Mouse (Mus musculus) lung, postnatal 25 days (tissue): Measurements from ENCODE around the gene Tubg2.

ENCODE experiments used
- DNase-seq: peaks from one replicate; pipeline ENCODE4 v3.0.0; 2022; ENCODE audit warnings: low spot score

Gene Tubg2

DNA sequence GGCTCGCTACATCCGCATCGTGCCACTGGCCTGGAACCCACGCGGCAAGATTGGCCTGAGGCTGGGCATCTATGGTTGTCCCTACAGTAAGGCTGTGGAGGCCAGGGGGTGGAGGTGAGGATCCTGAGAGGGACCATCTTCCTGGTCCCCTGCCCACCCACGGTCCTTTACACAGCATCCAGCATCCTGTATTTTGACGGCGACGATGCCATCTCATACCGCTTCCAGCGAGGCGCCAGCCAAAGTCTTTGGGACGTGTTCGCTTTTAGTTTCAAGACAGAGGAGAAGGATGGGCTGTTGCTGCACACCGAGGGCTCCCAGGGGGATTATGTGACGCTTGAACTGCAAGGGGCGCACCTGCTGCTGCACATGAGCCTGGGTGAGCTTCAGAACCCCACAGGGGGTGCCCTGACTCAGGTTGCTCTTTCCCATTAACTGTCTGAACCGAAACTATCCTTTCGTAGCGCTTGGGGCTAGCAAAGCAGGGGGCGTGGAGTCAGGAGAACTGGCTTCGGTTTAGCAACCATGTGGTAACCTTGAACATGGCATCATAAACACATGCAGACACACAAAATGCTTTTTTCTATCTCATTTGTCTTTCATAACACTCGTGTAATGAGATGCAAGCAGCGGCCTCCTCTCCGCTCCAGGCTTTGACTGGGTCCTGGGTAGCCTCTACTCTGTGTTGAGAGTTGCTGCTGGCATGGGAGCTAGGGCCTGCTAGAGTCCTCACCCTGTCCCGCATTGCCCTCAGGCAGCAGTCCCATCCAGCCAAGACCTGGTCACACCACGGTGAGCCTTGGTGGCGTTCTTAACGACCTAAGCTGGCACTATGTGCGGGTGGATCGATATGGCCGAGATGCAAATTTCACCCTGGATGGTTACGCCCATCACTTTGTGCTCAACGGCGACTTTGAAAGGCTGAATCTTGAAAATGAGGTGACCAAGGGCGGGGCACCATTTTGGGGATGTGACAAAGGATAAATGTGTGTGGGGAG, 22.7 kb downstream of the Tubg2 start:
- no peak for DNase-seq

DNA sequence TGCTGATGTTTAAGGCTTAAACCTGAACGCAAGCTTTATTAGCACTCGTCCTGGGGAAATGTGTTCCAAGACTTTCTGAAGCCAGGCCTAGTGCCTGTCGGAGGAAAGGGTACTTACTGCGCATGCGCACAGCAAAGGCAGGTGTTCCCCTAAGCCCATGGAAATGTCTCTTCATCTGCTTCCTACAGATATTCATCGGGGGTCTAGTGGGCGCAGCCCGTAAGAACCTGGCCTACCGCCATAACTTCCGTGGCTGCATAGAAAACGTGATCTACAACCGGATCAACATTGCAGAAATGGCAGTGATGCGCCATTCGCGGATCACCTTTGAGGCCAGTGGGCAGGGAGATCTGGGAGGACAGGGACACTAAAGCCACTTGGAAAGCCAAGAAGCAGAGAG, 23.6 kb downstream of the Tubg2 start:
- no peak for DNase-seq

DNA sequence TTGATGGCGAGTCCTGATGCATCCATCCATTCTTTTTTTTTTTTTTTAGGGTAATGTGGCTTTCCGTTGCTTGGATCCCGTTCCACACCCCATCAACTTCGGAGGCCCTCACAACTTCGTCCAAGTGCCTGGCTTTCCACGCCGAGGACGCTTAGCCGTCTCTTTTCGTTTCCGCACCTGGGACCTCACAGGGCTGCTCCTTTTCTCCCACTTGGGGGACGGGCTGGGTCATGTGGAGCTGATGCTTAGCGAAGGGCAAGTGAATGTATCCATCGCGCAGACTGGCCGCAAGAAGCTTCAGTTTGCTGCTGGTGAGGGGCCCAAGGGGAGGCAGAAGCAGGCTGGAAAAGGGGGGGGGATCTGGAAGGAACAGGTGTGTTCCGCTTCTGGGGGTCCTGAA, 24.6 kb downstream of the Tubg2 start:
- no peak for DNase-seq

DNA sequence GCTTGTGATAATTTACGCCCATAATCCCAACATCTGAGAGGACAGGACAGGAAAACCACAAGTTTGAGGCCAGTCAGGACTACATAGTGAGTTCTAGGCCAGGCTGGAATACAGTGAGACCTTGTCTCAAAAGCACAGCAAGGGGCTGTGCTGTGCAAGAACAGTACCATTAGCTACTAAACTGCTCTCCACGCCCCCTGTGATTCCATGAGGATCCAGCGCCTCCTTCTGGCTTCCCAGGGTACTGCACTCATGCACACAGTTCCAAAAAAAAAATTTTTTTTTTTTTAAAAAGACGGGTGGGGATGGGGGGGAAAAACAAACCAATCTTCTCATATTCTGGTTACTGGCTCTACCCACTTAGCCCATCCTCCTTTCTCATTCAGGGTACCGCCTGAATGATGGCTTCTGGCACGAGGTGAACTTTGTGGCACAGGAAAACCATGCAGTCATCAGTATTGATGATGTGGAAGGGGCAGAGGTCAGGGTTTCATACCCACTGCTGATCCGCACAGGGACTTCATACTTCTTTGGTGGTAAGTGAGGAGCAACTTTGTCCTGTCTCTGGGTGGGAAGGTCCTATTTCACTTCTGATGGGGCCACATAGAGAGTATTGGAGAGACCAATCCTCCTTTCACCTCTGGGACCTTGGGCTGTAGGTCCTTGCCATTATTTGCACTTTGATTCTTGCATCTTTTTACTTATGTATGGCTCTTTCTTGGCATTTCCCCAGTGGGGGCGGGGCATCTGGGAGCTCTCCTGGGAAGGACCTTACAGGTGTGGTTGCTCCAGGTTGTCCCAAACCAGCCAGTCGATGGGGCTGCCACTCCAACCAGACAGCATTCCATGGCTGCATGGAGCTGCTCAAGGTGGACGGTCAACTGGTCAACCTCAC, 25.4 kb downstream of the Tubg2 start:
- DNase-seq = peak; percentile 71

DNA sequence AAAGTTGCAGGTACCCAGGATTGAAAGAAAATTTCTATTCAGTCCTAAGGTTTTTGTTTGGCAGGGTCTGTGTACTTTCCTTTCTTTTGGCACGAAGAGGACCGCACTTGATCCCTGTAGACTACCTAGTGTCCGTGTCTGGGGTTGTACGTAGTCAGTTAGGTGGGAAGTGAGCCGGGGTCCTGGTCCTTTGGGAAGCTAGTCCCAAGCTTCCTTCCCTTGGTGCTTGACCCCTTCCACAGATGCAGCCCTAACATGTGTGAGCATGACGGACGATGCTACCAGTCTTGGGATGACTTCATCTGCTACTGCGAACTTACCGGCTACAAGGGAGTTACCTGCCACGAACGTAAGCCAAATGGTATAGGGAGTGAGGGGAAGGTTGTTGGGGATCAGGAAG, 26.3 kb downstream of the Tubg2 start:
- DNase-seq = no peak

DNA sequence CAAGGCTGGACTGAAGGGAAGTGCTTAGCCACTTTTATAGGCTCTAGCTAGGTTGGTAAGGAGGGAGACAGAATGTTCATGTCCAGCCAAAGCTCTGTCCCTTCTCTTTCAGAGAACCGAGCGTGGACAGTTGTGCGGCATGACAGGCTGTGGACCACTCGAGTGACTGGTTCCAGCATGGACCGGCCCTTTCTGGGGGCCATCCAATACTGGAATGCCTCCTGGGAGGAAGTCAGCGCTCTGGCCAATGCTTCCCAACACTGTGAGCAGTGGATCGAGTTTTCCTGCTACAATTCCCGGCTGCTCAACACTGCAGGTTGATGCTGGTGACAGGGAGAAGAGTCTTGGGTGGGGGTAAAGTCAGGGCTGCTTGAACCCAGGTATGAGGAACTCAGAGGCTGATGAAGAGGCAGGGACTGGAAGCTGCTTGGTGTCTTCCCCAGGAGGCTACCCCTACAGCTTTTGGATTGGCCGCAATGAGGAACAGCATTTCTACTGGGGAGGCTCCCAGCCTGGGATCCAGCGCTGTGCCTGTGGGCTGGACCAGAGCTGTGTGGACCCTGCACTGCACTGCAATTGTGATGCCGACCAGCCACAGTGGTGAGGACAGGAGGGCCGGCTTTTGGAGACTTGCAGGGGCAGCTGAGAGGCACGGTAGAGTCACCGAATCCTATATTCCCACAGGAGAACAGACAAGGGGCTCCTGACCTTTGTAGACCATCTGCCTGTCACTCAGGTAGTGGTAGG, 27.2 kb downstream of the Tubg2 start:
- no peak for DNase-seq

DNA sequence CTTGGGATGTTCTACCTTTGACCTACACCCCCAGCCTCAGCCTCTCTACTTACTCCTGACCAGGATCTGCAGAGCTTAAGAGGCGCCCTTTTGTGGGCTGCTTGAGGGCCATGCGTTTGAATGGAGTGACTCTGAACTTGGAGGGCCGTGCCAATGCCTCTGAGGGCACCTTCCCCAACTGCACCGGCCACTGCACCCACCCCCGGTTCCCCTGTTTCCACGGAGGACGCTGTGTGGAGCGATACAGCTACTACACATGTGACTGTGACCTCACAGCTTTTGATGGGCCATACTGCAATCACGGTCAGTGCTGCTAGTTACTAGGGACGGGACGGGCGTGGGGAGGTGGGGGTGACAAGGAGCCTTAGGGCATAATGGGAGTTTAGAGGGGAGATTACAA, 29.3 kb downstream of the Tubg2 start:
- no peak for DNase-seq

DNA sequence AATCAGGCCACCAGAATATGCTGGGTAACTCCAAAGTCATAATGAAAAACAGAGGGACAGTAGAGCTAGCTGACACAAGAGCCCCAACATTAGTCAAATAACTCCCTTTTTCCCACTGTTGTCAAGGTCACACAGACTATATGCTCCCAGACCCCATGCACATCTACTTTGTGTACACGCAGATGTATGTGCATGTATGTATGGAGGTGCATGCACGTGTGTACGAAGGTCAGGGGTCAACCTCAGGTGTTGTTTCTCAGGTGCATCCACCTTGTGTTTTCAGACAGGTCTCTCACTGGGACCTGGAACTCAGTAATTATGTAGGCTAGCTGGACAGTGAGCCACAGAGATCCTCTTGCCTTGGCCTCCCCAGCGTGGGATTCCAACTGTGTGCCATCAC, 29.7 kb downstream of the Tubg2 start:
- DNase-seq = no peak

DNA sequence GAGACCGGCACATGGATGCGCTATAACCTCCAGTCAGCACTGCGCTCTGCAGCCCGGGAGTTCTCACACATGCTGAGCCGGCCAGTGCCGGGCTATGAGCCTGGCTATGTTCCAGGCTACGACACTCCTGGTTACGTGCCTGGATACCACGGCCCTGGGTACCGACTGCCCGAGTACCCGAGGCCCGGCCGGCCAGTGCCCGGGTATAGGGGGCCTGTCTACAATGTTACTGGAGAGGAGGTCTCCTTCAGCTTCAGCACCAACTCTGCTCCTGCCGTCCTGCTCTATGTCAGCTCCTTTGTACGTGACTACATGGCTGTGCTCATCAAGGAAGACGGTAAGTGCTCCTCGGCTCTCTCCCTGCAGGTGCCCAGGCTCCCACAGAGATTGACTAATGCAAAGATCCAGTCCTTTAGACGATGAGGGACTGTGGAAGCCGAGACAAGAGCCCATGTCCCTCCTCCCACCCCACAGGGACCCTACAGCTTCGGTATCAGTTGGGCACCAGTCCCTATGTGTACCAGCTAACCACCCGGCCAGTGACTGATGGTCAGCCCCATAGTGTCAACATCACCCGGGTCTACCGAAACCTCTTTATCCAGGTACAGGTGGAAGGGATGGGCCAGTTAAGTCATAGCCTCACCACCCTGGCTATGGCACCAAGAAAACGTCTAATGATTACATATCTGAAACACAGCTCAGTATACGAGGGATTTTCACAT, 31.0 kb downstream of the Tubg2 start:
- no peak for DNase-seq

DNA sequence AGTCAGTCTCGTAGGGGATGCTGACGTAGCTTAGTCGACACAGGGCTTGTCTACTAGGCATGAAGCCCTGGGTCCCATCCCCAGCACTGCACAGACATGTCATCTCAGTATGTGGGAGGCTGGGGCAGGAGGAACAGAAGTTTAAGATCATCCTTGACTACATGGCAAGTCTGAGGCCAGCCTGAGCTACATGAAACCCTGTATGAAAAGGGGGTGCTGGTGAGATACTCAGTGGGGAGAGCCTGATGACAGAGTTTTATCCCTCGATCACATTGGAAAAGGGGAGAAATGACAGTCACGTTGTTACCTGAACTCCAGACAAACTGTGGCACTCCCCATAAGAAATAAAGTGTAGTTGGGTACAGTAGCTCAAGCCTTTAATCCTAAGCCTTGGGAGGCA, 31.8 kb downstream of the Tubg2 start:
- DNase-seq = no peak

DNA sequence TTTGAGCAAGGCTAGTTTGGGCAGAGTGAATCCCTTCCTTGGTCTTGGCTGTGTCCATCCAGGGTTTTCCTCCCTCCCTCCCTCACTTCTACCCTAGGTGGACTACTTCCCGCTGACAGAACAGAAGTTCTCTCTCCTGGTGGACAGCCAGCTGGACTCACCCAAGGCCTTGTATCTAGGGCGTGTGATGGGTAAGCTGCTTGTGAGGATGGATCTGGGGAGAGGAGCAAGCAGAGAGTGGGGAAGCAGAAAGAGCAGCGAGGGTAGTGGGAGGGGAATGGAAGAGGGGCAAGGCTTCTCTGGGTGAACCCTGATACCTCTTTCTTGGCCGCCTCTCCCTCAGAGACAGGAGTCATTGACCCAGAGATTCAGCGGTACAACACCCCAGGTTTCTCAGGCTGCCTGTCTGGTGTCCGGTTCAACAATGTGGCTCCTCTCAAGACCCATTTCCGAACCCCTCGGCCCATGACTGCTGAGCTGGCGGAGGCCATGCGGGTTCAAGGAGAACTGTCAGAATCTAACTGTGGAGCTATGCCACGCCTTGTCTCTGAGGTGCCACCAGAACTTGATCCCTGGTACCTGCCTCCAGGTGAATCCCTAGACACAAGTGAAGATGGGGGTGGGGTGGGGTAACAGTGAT, 32.6 kb downstream of the Tubg2 start:
- no peak for DNase-seq

DNA sequence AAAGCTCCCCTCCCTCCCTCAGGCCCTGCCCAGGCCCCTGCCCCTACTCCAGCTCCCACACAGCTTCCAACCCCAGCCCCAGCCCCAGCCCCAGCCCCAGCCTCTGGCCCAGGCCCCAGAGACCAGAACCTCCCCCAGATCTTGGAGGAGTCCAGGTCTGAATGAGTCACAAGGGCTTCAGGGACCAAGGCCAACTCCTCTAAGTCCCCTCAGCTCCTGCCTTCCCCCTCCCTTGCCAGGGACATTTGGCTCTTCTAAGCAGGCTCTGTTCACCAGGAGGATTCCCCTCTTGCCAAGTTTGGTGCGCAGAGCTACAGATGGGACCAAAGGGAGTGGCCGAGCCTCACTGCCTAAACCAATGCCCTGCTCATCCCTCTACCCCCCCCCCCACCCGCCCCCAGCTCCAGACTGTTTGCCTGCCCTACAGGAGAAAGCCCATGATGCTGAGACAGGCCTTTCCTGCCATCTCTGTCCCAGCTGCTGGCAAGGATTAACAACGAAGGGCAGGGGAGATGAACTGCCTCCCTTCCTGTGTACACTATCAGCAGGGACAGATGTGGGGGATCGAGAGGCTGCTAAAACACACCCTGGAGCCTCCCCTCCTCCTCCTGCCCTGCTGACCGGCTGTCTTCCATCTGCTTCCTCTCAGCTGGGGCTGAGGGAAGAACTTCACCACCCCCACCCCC, 33.9 kb downstream of the Tubg2 start:
- DNase-seq = peak; percentile 67

DNA sequence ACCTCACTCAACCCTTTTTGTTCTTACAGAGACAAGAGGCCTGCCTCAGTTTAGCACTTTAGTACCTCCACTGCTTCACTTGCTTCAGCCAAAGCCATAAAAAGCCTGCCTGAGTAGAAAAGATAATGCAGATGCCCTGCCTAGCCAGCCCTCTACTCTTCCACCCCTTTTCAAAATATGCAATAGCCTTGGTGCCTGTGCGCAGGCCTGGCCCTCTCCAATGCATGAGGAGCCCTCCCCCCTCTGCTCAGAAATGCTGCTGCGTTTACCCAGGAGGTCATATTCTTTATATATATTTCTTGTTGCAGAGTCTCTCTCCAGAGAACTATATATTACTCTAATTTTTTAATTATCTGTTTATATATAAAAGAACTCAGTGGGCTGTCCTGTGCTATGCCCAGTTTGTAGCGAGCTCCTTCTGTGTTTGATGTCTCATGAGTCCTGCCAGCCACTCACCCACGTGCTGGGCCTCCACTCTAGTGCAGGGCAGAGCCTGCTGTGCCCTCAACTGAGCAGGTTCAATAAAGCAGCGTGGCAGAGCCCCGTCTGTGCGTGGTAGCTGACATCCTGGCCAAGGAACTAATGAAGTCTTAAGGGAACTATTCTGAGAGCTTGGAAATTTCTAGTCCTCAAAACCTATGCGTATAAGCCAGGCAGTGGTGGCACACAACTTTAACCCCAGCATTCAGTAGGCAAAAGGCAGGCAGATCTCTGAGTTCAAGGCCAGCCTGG, 34.6 kb downstream of the Tubg2 start:
- no peak for DNase-seq

DNA sequence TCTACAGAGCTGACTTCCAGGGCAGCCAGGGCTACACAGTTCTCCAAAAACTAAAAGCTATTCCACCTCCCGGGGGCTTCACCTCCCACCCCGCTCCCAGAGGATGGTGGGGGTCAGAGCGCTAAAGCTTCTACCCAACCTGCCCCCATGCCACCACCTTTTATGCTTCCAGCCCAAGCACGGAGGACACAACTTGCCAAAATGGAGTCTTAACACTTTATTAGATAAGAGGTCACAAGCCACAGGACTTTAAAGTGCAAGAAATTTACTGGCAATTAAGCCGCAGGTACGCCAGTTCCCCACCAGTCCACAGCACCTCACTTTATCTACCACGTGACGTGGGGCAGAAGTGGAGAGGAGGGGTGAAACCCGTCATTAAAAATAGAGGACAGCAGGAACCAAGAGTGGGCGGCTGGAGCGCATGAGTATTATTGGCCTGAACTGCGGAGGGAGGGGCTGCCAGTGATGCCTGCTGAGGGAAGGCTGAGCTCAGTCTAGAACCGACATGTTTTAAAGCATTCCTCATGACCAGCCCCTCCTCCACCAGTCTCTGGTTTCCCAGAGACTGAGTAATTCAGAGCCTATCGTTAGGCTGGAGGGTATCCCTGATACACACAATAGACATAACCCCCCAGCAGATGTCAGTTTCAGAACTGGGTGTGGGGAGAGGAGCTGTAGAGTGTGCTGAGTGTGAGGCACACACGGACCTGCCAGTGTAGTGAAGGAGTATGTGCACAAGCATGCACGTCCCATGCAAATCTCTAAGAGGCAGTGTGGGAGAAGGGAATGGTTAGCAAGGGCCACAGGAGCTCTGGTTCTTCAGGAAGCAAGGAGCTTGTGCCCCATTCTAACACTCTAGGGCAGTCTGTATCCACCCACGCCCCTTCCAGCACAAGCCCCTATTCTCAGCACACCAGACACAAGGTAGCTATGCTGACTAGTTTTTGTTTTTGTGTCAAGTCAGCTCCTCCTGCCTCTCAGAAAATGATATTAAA, 35.5 kb downstream of the Tubg2 start:
- DNase-seq = no peak

DNA sequence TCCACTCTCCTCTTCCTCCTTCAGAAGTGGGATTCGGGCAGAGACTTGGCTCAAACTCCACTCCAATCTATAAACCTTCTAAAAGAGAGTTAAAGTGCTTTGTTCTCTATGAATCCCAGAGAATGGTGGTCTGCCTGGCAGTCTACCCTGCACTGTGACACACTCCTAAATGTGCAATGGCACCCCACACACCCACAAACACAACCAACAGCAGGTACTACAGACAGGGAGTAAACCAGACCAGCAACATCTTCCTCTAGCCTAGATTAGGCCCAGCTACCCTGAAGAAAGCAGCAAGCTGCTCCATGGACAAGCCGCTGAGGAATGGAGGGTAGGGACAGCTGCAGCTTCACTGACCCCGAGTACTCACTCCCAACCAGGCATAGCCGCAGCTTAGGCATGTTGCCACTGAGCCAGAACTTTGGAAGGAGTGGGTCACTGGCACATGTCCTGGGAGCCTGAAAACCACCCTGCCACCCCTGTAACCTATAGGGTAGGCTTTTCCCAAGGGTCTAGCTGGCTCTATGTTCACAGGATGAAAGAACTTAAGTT, 36.3 kb downstream of the Tubg2 start:
- DNase-seq = no peak

DNA sequence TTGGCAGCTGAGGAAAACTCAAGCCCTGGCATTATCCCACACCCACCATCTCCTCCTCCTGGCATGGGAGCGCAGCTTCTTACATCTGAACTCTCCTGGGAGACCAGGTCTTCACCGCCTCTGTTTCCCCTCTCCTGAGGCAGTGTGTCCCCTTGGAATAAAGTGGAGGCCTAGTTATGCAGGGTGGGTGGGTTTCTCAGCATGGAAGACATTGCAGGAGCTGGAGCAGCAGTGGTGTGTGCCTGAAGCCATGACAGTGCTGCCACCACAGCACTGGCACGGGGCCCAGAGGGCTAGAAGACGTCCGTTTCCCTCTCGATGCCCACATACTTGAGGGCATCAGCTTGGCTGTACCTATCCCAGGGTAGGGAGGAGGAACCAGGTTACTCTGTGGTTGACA, 36.9 kb downstream of the Tubg2 start:
- DNase-seq = no peak

DNA sequence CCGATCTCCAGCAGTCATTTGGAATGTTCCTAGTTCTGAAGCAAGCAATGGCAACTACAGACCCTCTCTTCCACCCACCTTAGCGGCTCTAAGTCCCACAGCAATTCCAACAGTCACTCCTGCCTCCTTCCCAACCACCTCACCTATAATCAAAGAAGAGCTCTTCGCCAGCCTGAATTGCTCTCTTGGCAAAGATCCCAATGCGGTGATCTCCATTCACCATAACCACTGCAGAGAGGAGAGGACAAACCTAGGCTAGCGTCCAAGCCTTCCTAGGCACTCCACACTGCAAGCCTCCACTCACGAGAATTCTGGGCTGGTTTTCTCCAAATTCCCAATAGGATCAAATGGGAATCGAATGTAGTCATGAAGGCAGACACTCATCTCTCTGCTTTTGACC, 37.4 kb downstream of the Tubg2 start:
- DNase-seq = no peak

DNA sequence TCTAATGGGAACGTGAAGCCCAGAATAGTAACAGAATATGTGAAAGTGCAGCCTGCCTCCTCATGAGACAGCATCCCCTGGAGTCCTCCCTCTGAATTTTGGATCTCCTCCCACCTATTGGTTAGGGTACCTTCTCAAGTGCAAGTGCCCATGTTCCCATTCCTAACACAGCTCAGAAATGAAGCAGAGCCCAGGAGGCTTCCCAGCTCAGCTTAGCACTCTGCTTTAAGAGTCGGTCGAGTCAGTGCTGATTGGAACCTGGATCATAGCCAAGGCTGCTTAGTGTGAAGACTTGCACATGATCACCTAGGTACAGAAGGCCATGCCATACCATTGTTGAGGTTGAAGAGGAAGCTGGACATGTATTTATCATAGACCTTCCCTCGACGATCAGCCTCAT, 38.4 kb downstream of the Tubg2 start:
- DNase-seq = no peak
